Mouse (Mus musculus) lung, adult 2 months (tissue): ENCODE results near the gene Kcnip1. TPM values are rescaled to one million over a fixed set of nuclear protein-coding genes. Genes with fewer than 3 reads are reported as not detected.

Experiments
- DNase-seq: peaks from one replicate; pipeline ENCODE4 v3.0.0; 2022
- H3K4me1 ChIP-seq: fragments of 200-500 bp; 2 replicates; pipeline ENCODE4 v1.6.1; 2011; ENCODE audit warnings: low read length; ENCODE audit not compliant: control insufficient read depth, insufficient read depth
- H3K4me3 ChIP-seq: fragments of 200-500 bp; replicated peaks from 2 replicates; pipeline ENCODE3; 2011; ENCODE audit warnings: low read depth, mild to moderate bottlenecking, control low read depth, low read length; ENCODE audit errors: extremely low read depth
- CTCF ChIP-seq: fragments of 200-500 bp; IDR thresholded peaks from 2 replicates; pipeline ENCODE4 v1.5.1; 2011; ENCODE audit warnings: mild to moderate bottlenecking, low read length, control low read depth; ENCODE audit not compliant: insufficient read depth
- POLR2A ChIP-seq: fragments of 200-500 bp; IDR thresholded peaks from 2 replicates; pipeline ENCODE4 v1.6.1; 2011; ENCODE audit warnings: low read depth, mild to moderate bottlenecking, control low read depth, low read length, borderline replicate concordance; ENCODE audit errors: extremely low read depth
- WGBS: fragments of 180-500 bp; shearing (Covaris S2); methylation state at CpG from one replicate; pipeline ENCODE4 v1.1.7; 2018; 5-methylcytosine and 5-hydroxymethylcytosine counted together
- polyA plus RNA-seq: library from polyadenylated mRNA; depleted of rRNA; stranded (reverse); fragments of >200 nt; gene quantifications from 2 replicates; pipeline ENCODE4 v1.2.3, GENCODE M21; 2012; rRNA removed

Kcnip1 gene
- polyA plus RNA-seq, 1 experiment = 0.13 TPM

- Histone ChIP-seq H3K4me3 (no peak overlapping the region), H3K4me1 (no peaks in the 10 kb centered on the region)
- no peak for DNase-seq
- WGBS = 84% methylated on average over 3 of the region's 3 CpGs
- TF ChIP-seq CTCF (no peak), POLR2A (no peak)
These were observed 402.2 kb downstream of the Kcnip1 start for GRCm38 (mm10) chr11:33590771-33591170.

GRCm38 (mm10) chr11:33586614-33587013 is 406.3 kb downstream of the Kcnip1 start:
- WGBS = 62% methylated on average over 6 of the region's 6 CpGs
- no peak for TF ChIP-seq POLR2A
- no peak for TF ChIP-seq CTCF
- DNase-seq = no peak
- Histone ChIP-seq H3K4me1 (no peaks in the 10 kb centered on the region), H3K4me3 (no peak overlapping the region)

DNA sequence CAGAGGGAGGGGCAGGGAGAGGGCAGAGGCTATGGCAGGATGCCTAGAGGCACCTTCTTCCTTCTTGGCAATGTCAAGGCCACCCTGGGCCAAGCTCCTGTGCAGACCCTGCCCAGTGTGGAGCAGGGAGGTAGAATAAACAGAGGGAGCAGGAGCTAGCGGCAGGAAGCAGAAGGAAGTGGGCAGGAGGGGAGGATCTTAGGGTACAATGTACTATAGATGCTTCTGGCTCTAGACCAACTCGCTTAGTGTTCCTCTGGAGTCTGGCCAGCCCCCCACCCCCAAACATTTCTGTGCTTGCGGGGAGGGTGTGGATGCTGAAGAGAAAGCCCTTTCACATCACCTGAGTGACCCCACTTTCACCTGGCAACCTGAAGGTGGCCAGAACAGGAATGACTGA is 413.3 kb downstream of the Kcnip1 start:
- WGBS = 14% methylated on average over 3 of the region's 3 CpGs
- no peak for TF ChIP-seq CTCF
- TF ChIP-seq POLR2A = no peak

More for the DNA sequence above, 413.3 kb downstream of the Kcnip1 start:
- peak; percentile 18 for DNase-seq
- peaks cover 3% of the 10 kb centered on the region; the same call in 1 of the 2 replicates for H3K4me1 ChIP-seq
- H3K4me3 ChIP-seq = no peak overlapping the region

Other genes with a start within 250 kb of the Kcnip1 start
- gene Kcnmb1, start 30.1 kb downstream of the Kcnip1 start, polyA plus RNA-seq = 1.9 and 3.6 TPM in 2 replicates
- 7.0 and 9.1 TPM in 2 replicates for gene Lcp2, start 53.8 kb upstream of the Kcnip1 start, polyA plus RNA-seq
- not detected in 2 replicates for gene 4930469K13Rik, start 105.4 kb upstream of the Kcnip1 start, polyA plus RNA-seq
- gene Foxi1, start 214.9 kb upstream of the Kcnip1 start, polyA plus RNA-seq = 0.07 TPM in 1 of 2 replicates, not detected in the other